Mouse (Mus musculus): Measurements from ENCODE around the gene Synj2.

Synj2 gene

DNA sequence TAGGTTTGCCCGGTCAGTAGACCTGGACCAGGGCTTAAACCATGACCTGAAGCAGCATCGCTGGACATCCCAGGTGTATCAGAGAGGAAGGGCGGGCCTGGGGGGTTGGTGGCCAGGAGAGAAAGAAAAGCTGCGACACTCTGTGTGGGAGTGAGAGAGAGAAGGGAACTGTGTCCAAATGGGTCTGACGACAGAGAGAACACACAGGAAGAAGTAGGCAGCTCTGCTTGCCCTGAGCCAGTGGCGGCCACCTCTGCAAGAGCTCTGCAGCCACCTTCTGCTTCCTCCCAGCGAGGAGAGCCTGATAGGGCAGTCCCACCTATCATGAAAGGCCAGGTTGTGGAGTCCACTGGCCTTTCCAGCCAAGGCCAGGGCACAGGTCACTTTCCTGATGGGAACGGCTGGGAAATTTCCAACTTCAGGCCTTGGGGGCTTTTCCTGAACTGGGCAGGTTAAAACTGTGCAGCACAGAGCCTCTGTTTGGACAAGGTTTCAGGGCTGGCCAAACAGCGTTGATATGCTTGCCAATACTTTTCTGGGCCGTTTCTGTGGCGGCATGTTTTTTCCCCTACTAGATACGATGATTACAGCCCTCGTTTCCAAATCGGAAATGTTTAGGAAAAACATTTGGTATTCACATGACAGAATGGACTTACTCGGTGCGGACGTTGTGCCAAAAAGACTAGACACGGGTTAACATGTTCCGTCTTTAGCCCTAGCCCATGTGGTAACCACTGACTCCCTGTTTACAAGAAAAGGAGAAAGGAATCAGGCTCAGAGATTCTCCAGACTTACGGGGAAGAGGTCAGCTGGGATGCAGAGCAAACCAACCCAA is 35.4 kb downstream of the Synj2 start:
- DNase-seq (ENCODE audit: low spot score in 2 of 2), result no peak

DNA sequence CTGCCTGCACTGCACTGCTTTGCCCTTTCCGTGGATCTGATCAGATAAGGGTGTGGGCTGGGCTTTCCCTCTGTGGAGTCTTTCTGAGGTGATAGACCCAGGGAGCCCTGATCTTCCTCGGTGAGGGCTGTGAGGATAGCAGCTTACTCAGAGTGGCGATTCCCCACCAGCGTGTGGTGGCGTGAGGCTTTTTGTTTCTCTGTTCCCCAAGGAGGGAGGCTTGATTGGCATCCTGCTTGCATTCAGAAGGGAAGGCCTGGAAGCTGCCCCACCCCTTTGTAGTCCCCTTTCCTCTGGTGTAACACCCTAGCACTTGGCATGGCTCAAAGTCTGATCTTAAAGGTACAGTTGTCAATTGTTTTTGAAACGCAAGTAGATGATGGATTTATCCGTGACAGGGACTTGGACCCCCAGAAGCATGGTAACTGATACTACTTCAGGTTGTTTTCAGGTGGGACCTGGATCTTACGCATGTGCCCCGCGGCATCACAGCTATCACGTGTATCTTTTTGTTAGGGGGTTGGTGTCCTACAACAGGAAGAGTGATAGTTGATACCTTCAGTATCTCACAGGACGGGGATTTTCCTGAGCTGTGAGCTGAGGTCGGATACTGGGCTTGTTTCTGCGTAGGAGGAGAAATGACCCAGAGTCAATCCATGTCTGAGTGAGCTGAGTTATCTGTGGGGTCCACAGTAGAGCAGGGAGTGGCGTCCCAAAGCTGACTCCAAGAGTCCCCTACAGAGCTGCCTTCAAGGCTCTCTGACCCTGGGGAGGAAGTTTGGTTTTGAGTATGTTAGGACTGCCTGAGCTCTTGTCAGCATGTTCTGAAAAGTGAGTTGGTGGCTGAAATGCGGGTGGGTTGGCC is 36.2 kb downstream of the Synj2 start:
- DNase-seq (ENCODE audit: low spot score in 2 of 2), result no peak

DNA sequence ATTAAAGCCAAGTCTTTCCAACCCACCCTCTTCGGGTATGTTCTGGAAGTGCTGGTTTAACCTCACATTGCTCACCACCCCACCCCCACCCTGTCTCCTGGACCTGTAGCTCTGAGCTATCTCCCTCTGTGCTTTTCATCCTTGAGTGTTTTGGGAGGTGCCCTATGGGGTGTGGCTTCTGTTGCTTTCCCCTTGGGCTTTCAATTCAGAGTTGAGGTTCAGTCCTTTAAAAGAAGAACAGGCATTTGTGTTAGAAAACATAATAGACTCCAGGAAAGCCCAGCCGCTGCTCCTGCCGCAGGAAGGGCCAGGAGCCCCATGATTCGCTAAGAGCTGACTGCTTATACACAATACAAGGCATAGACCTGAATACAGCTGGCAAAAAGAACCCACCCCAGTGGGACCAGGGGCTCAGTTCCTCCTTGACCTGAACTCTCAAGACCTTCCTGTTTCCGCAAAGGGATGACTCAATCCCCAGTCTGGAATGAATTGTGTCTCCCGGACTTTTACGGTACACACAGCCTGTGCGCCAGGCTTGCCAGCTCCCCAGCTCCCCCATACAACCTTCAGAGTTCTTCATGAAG is 36.9 kb downstream of the Synj2 start:
- no peak for DNase-seq (ENCODE audit: low spot score in 2 of 2)

DNA sequence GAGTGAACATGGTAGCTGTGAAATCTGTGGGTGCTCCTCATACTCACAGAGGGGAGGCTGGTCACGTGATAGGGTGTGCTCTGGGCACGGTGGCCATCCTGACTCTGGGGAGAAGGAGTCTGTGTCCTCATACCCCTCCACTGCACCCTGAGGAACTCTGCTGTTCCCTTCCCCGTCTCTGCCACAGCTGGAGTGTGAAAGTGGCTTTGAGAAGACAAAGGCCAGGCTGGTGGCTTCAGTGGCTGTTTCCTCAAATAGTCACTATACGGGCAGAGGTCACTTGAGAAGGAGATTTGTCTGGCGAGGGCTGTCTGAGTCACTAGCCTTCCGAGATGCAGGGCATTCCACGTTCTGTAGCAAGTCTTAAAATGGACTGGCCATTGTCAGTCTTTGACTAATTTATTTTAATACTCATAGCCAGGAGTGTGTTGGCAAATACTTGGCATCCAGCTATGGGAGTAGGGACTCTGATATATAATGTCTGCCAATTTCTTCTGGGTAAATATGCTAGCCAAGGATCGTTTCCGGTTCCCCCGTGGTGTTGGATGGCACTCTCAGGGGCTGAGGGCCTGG is 37.5 kb downstream of the Synj2 start:
- no peak for DNase-seq (ENCODE audit: low spot score in 2 of 2)

DNA sequence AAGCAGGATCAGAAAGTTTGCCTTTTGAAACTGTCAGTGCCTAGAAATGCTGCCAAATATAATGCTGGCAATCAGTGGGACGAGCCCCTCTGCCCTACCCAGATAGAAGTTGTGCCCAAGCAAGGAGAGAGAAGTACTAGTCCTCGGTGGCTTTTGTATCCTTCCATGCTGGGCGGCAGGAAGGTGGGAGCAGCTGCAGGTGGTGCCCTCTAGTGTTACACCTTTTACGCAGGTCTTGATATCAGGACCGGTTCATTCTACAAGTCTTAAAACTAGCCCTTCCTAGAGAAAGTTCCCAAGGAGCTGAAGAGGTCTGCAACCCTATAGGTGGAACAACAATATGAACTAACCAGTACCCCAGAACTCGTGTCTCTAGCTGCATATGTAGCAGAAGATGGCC is 39.8 kb downstream of the Synj2 start:
- no peak for DNase-seq (ENCODE audit: low spot score in 2 of 2)

DNA sequence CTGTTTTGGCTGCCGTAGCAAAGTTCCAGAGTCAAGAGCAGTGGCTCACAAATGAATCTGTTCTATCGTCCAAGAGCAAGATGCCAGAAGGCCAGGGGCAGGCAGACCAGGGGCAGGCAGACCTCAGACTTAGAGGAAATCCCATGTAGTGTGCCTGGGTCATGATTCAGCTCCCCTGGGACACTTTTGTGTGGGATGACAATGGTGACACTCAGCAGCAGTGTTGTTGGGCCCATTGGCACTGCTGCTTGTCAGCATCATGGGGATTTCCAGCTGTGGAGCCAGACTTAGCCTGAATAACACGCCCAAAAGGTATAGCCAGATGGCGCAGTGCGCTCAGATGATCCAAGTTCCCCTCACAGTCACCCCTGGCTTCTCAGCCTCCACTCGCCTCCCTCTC is 42.1 kb downstream of the Synj2 start:
- no peak for DNase-seq (ENCODE audit: low spot score in 2 of 2)

DNA sequence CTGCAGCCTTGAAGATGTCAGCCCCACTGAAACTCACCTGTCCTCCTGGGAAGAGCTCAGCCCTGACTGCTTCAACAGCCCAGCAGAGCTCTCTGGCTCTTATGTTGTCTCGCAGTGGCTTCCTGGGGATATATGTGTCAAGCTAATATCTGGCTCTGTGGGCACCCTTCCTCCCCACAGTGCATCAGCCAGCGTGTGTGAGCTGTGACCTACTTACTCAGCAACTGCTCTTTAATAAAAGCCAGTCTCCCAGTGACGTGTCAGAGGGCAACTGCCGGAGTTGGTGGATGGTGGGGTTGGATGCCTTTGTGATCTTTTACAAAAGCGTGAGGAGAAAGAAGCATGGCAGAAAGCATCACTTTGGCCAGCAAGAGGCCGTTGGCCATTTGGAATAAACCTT is 42.8 kb downstream of the Synj2 start:
- DNase-seq (ENCODE audit: low spot score in 2 of 2), result no peak

DNA sequence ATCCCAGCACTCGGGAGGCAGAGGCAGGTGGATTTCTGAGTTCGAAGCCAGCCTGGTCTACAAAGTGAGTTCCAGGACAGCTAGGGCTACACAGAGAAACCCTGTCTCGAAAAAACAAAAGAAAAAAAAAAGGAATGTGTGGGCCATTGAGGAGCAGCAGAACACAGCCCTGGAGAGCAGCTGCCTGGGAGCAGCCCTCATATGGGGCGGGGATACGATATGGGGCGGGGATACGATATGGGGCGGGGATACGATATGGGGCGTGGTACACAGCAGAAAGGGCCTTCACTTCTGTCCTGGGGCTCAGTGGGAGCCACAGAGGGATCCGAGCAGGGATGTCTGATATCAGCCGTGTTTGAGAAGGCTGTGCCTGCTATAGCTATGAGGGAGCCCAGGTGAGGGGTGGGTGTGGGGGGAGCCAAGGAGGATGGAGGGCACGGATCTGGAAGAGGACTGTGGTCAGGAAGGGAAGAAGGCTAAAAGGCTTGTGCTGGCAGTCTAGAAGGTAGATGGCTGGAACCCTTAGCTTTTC is 43.7 kb downstream of the Synj2 start:
- no peak for DNase-seq (ENCODE audit: low spot score in 2 of 2)

DNA sequence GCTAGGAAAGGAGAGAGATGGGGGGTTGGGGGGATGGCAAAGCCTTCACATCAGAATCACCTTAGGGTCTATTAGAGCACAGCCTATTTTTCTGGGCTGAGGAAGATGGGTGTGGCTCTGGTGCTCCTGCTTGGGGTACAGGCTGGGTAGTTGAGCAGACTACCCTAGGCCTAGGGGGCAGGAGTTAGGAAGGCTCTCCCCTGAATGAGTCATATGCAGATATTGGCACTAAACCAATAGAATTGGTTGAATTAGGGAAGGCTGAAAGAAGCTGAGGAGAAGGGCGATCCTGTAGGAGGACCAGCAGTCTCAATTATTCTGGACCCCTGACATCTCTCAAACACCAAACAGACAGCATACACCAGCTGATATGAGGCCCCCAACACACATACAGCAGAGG is 44.2 kb downstream of the Synj2 start:
- DNase-seq (ENCODE audit: low spot score in 2 of 2), result no peak

DNA sequence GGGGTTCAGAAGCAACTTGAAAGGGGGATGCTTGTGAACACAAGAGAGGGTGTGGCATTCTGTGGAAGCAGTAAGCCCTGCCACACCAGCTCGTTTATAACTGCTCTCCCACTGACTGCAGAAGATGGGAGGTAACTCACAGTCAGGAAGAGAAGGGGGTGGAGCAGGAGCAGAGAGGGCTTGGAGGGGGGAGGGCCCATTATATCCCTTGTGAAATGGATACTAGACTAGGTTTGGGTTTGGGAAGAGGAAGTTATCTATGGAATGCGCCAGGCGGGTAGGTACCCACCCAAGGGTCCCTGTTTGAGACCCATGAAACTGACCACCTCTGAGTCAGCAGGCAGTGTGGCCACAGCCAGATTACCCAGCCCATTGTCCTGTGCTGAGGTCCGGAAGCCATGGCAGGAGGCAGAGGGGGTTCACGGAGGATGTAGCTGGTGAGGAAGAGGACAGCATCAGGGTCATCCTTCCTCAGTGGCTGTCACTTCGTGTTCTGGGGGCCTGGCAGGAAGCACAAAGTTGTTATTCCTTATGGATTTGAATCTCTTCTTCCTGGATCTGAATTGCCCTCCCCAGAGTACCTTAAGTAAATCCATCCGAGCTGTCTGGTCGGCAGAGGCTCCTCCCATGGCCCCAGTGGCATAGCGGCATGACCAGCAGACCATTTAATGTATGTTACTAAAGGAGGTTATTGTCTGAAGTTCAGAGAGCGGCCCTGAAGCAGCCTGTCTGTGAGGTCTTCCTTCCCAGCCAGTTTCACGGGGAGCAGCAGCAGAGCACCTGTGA is 46.4 kb downstream of the Synj2 start:
- no peak for DNase-seq (ENCODE audit: low spot score in 2 of 2)

DNA sequence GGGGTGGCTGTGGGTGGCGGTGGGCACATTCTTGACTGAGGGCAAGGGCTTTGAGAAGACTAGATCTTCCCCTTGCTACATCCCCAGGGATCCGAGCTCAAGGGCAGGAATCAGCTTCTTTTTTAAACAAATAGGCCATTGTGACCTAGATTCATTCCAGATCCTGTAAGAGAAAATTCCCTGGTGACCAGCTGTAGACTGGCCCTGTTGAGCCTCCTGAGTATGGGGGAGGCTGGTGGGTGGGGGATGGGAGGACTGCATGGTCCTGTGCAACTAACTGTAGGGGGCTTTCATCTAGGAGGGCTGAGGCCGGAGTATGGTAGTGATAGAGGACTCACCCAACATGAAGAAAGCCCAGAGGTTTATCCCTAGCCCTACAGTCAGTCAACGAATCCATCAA is 47.0 kb downstream of the Synj2 start:
- no peak for DNase-seq (ENCODE audit: low spot score in 2 of 2)

DNA sequence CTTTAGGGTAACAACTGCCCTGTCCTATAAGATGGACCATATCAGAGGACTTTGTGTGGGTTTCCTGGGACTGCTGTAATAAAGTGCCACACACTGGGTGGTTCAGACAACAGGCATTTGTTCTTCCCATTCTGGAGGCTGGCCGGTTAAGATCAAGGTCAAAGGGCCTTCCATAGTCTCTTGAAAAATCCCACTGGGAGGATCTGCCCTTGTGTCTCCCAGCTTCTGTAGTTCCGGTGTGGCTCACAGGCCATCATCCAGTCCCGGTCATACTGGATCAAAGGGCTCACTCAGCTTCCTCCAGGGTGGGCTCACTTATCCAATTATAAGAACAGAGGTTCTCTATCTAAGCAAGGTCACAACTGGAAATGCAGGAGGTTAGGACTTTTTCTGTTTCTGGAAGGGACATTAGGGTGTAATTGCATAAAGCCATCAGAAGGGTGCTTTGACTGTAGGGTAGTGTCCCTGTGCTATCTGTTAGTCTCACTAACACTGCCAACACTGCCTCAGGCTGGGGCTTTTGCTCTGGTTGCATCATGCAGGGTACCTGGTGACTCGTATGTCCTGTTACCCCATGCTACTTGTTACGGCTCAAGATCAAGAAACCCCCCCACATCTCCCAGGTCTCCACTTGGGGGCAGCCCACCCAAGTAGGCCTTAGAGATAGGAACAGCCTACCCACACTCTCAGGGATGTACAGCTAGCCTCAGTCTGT is 51.9 kb downstream of the Synj2 start:
- DNase-seq (ENCODE audit: low spot score in 2 of 2), result no peak

DNA sequence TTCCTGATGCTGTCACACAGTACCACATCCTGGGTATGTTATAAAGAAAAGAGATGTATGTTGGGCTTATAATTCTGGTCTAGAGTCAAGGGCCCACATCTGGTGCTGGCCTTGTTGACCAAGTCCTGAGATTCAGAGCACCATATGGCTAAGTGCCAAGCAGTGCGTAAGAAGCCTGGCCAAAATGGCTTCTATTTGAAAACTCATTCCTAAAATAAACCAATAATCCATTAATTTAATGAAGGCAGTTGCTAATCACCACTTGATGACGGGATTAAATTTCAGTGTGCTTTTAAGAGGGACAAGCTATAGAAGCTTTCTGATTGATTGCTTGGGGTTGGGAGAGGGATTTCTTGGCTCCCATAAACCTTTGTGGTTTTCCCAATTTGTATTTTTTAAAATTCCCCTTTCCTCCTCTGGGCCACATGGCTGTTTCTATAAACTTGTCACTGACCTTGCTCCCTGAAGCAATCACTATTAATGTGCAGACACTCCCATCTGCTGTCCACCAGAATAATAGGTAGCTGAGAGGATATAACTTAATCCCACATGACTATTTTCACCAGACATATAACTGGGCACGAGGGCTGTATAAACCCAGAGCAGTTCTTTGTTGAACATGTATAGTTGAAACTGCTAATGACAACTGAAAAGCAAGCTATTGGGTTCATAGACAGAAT is 52.6 kb downstream of the Synj2 start:
- DNase-seq (ENCODE audit: low spot score in 2 of 2), result no peak

DNA sequence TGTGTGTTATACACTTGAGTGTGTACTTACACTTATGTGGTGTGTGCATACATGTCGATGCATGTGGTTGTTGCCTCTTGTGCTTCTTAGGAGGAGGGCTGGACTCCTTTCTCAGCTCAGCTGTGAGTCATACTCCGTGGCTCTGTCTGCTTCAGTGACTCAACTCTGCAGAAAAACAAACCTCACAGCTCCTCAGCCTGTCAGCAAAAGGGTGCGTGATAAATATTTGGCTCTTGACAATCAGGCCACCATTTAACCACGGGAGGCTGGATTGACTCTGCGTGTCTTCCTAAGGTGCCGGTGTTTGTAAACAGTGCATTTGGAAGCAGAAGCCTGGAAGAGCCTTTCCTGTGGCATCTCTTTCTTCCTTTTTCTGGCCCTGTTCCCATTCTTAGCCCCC is 53.5 kb downstream of the Synj2 start:
- DNase-seq (ENCODE audit: low spot score in 2 of 2), result no peak

DNA sequence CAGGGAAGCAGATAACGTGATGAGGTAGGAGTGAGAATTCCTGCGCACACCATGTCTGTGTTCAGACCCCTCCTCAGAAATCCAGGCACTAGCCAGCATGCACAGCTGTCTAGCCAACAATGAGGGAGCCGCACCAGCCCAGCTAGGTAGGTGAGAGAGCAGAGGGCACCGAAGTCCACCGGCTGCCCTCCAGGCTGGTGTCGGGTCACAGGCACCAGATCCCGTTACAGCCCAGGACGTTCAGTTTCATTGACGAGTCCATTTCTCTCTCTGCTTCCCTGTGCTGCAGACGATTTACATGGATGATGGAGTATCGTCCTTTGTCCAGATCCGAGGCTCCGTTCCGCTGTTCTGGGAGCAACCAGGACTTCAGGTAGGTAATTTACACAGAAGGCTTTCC is 55.5 kb downstream of the Synj2 start:
- DNase-seq (ENCODE audit: low spot score in 2 of 2), result no peak

DNA sequence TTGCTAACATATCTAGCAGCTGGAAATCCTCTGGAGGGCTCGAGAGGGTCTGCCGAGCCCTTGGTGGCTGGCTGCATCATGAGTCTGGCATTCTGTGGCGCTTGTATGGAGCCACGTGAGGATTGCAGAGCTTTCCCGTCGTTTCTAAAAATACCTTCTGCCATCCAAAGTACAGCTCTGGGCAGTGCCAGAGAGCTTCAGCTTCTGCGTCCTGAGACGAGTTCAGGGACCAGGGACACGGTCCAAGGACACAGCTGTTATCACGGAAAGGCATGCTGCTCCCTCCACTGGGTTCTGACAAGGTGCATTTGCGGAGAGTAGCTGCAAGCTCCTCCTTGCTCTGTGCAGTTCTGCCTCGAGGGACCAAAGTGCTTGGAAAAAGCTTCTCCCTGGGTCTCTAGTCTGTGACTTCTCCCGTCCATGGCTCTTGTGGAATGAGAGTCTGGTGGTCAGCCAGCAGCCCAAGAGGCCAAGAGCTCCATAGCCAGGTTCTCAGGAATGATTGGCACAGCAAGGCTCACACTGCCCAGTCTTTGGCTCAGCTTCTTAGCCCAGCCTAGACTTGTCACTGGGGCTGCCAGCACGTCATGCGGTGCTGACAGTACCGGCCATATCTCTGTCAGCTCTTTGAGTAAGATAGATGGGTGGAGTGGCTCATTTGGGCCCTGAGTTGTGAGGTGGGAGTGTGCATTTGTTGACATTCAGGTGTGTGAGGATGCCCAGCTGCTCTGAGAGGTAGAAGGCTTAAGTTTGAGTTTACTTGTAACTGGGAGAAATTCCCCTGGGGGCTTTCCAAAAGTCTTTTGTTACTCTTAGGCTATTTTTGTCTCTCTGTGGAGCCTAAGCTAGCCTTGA is 56.5 kb downstream of the Synj2 start:
- no peak for DNase-seq (ENCODE audit: low spot score in 2 of 2)

DNA sequence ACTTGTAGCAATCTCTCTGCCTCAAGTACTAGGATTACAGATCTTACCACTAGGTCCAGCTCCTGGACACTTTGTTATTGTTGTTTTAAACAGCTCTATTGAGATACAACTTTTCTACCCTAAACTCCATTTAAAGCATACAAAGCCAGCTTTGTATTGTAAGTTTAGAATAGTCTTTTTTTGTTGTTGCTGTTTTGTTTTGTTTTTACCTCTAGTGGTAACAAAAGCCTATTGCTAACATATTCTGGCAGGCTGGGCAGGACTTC is 57.1 kb downstream of the Synj2 start:
- no peak for DNase-seq (ENCODE audit: low spot score in 2 of 2)

DNA sequence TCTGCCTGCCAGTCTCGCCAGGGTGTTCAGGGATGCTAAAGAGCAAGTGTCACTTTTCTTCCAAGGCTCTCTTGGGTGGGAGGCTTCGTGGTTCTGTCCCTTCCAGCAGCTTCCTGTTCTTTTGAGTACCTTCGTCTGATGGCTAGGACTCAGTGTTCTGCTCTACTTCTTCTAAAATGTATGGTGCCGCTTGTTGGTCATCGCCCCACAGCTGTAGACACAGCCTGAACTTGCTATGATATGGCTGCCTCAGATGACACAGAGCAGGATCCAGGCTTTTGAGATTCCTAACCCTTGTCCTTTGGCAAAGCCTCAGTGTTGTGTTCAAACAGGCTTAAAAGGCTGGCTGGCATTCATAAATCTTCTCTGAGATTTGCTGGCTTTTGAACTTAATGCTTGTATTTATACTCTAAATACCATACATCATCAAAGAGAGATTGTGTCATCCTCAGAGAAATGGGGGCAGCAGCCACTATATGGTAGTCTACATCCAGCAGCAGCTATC is 58.0 kb downstream of the Synj2 start:
- DNase-seq (ENCODE audit: low spot score in 2 of 2), result no peak

DNA sequence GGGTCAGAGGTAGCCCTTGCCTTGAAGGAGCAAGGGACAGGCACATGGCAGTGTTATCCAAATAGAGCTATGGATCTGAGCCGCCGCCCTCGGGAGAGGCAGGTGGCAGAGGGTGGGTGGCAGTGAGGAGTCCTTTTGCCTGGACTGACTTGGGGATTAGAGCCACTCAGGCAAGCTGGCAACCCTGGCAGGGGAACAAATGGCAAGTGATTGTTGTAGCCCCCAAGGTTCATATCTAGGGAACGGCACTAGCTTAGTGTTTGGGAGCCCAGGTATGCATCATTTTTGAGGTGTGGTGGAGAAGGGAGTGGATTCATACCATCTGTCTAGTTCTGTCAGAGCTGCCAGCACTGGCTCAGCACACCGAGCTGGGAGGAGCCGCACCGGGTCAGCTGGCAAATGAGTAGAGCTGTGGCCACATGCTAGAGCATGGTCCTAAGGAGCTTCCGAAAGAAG is 59.8 kb downstream of the Synj2 start:
- no peak for DNase-seq (ENCODE audit: low spot score in 2 of 2)

All from spleen, postnatal 4 days (tissue).